Mouse (Mus musculus) liver, embryonic 14.5 days (tissue): ENCODE measurements at regions not wholly inside any gene's neighbourhood (a gene's known extent, or its start where the extent isn't known, plus 50 kb on each side); places are given as distances from the start of the nearest gene placed in this dataset.

Source experiments
- CTCF ChIP-seq: IDR thresholded peaks from 2 replicates; pipeline ENCODE4 v1.5.1; 2016; ENCODE audit warnings: antibody characterized with exemption, low read depth, control low read depth
- EP300 ChIP-seq: IDR thresholded peaks from 2 replicates; pipeline ENCODE4 v1.6.1; 2016; ENCODE audit warnings: antibody characterized with exemption, low read depth

DNA sequence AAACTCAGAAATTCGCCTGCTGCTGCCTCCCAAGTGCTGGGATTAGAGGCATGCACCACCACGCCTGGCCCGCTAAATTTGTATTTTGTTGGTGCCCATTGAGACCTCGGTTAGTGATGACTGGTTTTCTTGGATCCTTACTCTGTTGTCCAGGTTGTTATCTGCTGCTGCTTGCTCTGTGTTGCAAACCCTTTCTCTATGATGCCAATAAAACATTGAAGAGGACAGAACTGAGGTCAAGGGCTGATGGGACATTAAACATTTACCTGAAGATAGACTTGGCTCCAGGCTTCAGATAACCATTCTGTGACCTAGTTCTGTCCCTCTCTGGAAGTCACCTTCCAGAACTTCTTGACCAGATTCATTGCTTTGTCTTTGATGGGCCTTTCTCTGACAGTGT lies 97.5 kb upstream of the Sash1 start:
- TF ChIP-seq CTCF (no peak), EP300 (no peak)
